Mouse (Mus musculus): ENCODE data around the gene Cnga1. TPM values are rescaled to one million over a fixed set of nuclear protein-coding genes. Genes with fewer than 3 reads are reported as not detected.
A peak's percentile ranks its signal among the peaks of the same experiment; 100 is the strongest.

Gene Cnga1
- polyA plus RNA-seq (2012; ENCODE audit: insufficient read depth, insufficient read length, low replicate concordance, missing spikeins) = not detected in 2 replicates

DNA sequence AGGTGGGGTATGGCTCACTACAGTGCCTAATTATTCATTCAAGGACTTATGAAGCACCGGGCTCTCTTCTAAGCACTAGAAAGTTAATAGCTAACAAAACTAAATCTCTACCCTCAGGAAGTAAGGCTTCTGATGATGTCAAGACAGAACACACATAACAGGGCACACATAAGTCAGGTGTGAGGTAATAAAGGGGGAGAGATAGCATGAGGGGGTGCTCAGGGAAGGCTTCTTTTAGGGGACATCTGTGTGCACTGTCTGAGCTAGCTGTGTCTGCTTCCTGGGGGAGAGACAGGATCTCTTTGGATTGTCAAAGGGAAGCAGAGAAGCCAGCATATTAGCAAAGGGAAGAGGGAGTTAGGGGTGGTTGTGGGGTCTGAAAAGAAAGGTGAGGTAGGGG, at the start of gene Cnga1:
TSS of gene Cnga1 (minus strand) at position 101 of the 400 bp plus-strand sequence.
- Histone ChIP-seq H3K4me3 (ENCODE audit: insufficient read depth, low read depth, low read length) (no peak within 1 kb of the TSS), H3K27ac (ENCODE audit: insufficient read depth, low read depth, low read length) (no peak within 1 kb of the TSS), H3K4me1 (ENCODE audit: control insufficient read depth, insufficient read depth, low read length) (peaks cover 12% of the 10 kb centered on the region)
- 49% methylated on average over 1 of the region's 1 CpGs for WGBS
- TF ChIP-seq CTCF (IDR thresholded peaks at IDR 0.05; ENCODE audit: insufficient read depth, low read depth, low read length) (no peak), POLR2A (IDR thresholded peaks at IDR 0.05; ENCODE audit: insufficient read depth, low read depth, low read length) (no peak)

DNA sequence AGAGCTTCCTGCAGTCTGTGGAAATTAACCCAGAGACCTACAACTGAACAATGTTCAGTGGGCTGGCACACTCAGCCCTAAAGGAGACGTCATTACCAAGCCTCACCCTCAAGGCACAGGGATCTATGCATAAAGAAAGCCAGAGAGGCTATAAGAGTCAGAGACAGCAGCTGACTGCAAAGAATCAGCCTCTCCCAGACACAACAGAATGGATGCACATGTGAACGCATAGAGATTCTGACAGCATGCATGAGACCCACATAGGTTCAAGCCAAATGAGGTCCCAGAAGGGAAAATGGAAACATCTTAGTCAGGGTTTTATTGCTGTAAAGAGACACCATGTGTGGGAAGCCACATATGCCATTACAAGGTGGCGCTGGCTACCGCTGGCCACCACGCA, 46.4 kb upstream of the Cnga1 start:
- Histone ChIP-seq H3K27ac (ENCODE audit: insufficient read depth, low read depth, low read length) (no peak overlapping the region), H3K4me3 (ENCODE audit: insufficient read depth, low read depth, low read length) (no peak overlapping the region), H3K4me1 (ENCODE audit: control insufficient read depth, insufficient read depth, low read length) (peaks cover 3% of the 10 kb centered on the region; the same call in 1 of the 2 replicates)
- TF ChIP-seq POLR2A (IDR thresholded peaks at IDR 0.05; ENCODE audit: insufficient read depth, low read depth, low read length) = no peak
- TF ChIP-seq CTCF (IDR thresholded peaks at IDR 0.05; ENCODE audit: insufficient read depth, low read depth, low read length) = no peak
- 86% methylated on average over 5 of the region's 5 CpGs for WGBS

DNA sequence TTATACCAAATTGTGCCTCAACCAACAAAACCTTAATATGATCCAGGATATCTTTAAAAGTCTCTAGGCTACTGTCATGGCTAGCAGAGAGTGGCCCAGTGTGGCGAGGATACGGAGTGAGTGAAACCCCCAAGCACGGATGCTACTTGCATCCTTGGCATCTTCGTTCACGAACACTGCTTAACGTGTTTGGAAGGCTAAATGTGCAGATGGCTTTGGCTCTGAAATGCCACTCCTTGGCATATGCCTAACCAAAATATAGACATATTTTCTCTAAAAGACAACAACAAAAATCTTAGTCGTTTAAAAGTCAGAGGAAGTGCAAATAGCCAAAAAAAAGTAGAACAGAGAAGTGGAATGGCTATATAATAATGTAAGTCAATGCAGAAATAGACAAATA, 45.5 kb upstream of the Cnga1 start:
- TF ChIP-seq CTCF (IDR thresholded peaks at IDR 0.05; ENCODE audit: insufficient read depth, low read depth, low read length) (no peak), POLR2A (IDR thresholded peaks at IDR 0.05; ENCODE audit: insufficient read depth, low read depth, low read length) (no peak)
- WGBS = 94% methylated on average over 7 of the region's 7 CpGs
- Histone ChIP-seq H3K4me3 (ENCODE audit: insufficient read depth, low read depth, low read length) (no peak overlapping the region), H3K4me1 (ENCODE audit: control insufficient read depth, insufficient read depth, low read length) (no peaks in the 10 kb centered on the region), H3K27ac (ENCODE audit: insufficient read depth, low read depth, low read length) (no peak overlapping the region)

DNA sequence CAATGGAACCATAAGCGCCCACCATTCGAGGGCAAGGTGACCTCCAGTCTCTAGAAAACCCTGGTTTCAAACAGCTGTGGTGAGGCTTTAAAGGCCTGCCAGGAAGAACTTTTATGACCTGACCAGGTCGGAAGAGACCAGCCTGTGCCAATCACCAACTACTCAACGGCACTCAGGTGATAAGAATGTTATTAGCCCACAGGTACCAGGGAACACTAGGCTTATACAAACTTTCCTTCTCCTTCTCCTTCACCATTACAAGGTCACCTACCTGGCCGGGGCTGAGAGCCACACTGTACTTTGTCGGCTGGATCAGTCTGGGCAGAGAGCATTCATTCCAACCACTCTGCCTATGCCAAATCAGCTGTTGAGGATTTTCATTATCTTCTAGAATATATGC, 37.4 kb upstream of the Cnga1 start:
- no peak overlapping the region for H3K4me3 ChIP-seq (ENCODE audit: insufficient read depth, low read depth, low read length)
- H3K27ac ChIP-seq (ENCODE audit: insufficient read depth, low read depth, low read length) = no peak overlapping the region
- 94% methylated on average over 6 of the region's 6 CpGs for WGBS
- H3K4me1 ChIP-seq (ENCODE audit: control insufficient read depth, insufficient read depth, low read length) = no peaks in the 10 kb centered on the region
- TF ChIP-seq CTCF (IDR thresholded peaks at IDR 0.05; ENCODE audit: insufficient read depth, low read depth, low read length) (no peak), POLR2A (IDR thresholded peaks at IDR 0.05; ENCODE audit: insufficient read depth, low read depth, low read length) (no peak)

DNA sequence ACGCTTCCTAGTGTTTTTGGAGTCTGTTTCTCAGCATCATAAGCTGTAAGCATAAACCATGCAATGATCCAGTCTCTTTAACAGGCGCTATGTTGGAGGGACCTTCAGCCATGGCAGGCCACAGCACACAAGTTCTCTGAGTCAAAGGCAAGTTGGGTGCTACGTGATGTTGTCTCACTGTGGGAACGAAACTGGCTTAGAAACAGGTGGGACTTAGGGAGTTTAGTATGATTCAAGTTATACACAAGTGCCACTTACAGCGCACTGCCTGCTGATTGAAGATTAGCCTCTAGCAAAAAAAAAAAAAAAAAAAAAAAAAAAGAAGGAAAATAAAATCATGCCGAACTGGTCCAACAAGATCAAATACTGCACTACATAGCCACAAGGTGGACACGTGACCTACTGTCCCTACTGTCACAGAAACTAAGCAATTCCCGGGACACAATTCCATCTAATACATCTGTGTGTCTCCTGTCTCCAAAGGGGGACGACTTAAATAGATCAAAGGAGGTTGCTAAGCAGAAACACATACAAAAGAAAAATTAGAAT, 31.0 kb upstream of the Cnga1 start:
- Histone ChIP-seq H3K4me3 (ENCODE audit: insufficient read depth, low read depth, low read length) (no peak overlapping the region), H3K4me1 (ENCODE audit: control insufficient read depth, insufficient read depth, low read length) (no peaks in the 10 kb centered on the region), H3K27ac (ENCODE audit: insufficient read depth, low read depth, low read length) (no peak overlapping the region)
- TF ChIP-seq POLR2A (IDR thresholded peaks at IDR 0.05; ENCODE audit: insufficient read depth, low read depth, low read length) = no peak
- 79% methylated on average over 9 of the region's 9 CpGs for WGBS

DNA sequence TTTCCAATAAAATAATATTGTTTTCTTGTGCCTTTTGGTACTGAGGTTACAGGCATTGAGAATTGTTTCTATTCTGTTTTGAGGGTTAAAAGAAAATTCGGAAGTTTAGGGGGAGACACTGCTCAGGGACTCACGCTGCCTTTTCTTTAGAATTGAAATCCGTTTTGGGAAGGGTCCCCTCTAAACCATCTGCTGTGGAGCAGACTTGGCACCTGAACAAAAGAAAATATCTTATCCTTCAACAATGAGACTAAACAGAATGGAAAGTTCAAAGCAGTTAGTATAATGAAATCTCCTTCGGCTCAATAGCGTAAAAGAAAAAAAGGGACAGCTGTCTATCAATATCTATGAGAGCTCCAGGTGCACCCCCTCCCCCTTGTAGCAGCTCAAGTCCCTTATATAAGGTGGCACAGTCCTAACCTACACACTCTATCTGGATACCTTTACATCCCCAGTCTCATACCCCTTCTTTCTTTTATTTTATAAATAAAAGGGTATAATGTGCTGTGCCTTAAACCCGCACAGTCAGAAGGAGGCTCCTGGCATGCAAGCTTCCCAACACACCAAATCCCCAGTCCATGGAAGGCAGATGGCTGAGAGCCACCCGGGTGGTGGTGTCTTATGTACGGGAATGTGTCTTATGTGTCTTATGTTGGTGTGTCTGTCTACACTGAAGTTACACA, 27.1 kb upstream of the Cnga1 start:
- H3K27ac ChIP-seq (ENCODE audit: insufficient read depth, low read depth, low read length) = no peak overlapping the region
- TF ChIP-seq POLR2A (IDR thresholded peaks at IDR 0.05; ENCODE audit: insufficient read depth, low read depth, low read length) = no peak
- TF ChIP-seq CTCF (IDR thresholded peaks at IDR 0.05; ENCODE audit: insufficient read depth, low read depth, low read length) = no peak
- WGBS = 42% methylated on average over 8 of the region's 8 CpGs
- H3K4me3 ChIP-seq (ENCODE audit: insufficient read depth, low read depth, low read length) = no peak overlapping the region
- no peaks in the 10 kb centered on the region for H3K4me1 ChIP-seq (ENCODE audit: control insufficient read depth, insufficient read depth, low read length)

DNA sequence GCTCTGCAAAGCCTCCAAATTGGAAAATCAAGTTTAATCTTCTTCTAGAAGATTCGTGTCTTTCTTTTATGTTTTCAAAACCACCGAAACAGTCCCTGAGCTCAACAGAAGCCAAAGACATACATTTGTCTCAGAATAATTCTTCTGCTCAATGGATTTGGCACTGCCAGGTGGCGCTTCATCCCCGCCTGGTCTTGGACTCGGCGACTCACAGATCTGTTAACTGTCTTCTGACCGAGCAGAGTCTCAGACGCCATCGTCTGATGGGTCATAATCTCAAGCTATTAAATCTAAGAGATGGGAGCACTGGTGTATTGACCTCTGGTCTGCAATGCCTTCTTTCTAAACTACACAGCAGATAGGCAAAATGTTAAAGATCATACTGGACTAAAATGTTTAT, 24.3 kb upstream of the Cnga1 start:
- H3K4me1 ChIP-seq (ENCODE audit: control insufficient read depth, insufficient read depth, low read length) = no peaks in the 10 kb centered on the region
- TF ChIP-seq CTCF (IDR thresholded peaks at IDR 0.05; ENCODE audit: insufficient read depth, low read depth, low read length) = no peak
- no peak for TF ChIP-seq POLR2A (IDR thresholded peaks at IDR 0.05; ENCODE audit: insufficient read depth, low read depth, low read length)
- 90% methylated on average over 9 of the region's 9 CpGs for WGBS
- no peak overlapping the region for H3K4me3 ChIP-seq (ENCODE audit: insufficient read depth, low read depth, low read length)
- no peak overlapping the region for H3K27ac ChIP-seq (ENCODE audit: insufficient read depth, low read depth, low read length)

DNA sequence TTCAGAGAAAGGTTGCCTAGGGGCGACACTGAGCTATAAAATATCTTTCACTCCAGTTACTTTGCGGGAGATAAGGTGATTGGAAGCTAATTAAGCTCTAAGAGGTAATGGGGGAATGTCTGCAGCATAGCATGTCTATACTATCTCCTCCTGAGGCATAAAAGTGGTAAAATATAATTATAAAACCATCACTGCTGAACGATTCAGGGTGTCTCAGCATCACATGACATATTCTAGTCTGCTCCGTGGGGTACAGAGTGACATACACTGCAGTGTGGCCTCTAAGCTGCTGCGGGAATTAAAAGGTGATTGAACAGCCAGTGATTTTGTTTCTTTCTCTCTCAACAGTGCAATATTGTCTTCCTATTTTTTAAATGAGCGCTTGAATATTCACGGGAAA, 22.4 kb upstream of the Cnga1 start:
- H3K4me3 ChIP-seq (ENCODE audit: insufficient read depth, low read depth, low read length) = no peak overlapping the region
- WGBS = 72% methylated on average over 7 of the region's 7 CpGs
- TF ChIP-seq POLR2A (IDR thresholded peaks at IDR 0.05; ENCODE audit: insufficient read depth, low read depth, low read length) (no peak), CTCF (IDR thresholded peaks at IDR 0.05; ENCODE audit: insufficient read depth, low read depth, low read length) (no peak)
- no peaks in the 10 kb centered on the region for H3K4me1 ChIP-seq (ENCODE audit: control insufficient read depth, insufficient read depth, low read length)
- no peak overlapping the region for H3K27ac ChIP-seq (ENCODE audit: insufficient read depth, low read depth, low read length)

DNA sequence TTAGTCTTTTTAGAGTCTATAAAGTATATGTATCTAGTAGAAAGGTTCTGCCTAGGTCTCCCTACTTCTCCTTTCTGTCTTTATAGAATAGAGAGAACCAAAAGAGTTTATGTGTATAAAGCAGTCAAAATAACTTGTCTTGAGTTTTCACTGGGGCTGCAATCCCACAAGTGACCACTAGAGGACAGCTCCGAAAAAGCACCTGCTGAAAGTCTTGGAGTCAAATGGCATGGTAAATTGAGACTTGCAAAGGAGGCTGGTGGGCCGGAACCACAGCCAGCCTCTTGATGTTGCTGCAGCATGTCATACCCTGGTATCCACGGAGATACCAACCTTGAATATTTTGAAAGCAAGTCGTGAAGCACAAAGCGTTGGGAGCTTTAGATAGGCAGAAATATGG, 21.2 kb upstream of the Cnga1 start:
- Histone ChIP-seq H3K4me1 (ENCODE audit: control insufficient read depth, insufficient read depth, low read length) (no peaks in the 10 kb centered on the region), H3K4me3 (ENCODE audit: insufficient read depth, low read depth, low read length) (no peak overlapping the region), H3K27ac (ENCODE audit: insufficient read depth, low read depth, low read length) (no peak overlapping the region)
- TF ChIP-seq POLR2A (IDR thresholded peaks at IDR 0.05; ENCODE audit: insufficient read depth, low read depth, low read length) = no peak
- TF ChIP-seq CTCF (IDR thresholded peaks at IDR 0.05; ENCODE audit: insufficient read depth, low read depth, low read length) = peak; percentile 60; the same call in 1 of the 2 replicates
- 36% methylated on average over 5 of the region's 5 CpGs for WGBS
